In genomic region chr7:115645272-115645970, GRCm38 (mm10) we compare ENCODE assay signal across 11 mouse cellular contexts.
DNase-seq lines count a peak whose midpoint lies in the region; ATAC-seq and TF ChIP-seq lines count a peak whose summit lies in the region.
"Had no signal": no experiment of that assay in that cellular context is flagged by ENCODE, and none has a peak within 500 bp of the region (broad histone marks: within the 10 kb centered on the region; RNA-seq: fewer than 3 reads in every experiment).

No protein-coding gene starts in this region.

- H3K4me3 ChIP-seq in heart, embryonic 10.5 days, result no peak overlapping the region
- H3K4me3 ChIP-seq in embryonic facial prominence, embryonic 11.5 days (ENCODE audit: low read depth, low read length), result no peak overlapping the region
- H3K4me3 ChIP-seq in midbrain, postnatal 0 days (ENCODE audit: low read depth, low read length), result no peak overlapping the region

- H3K4me1 ChIP-seq in heart, embryonic 10.5 days, result peaks cover 17% of the 10 kb centered on the region
- peaks cover 5% of the 10 kb centered on the region for H3K4me1 ChIP-seq in embryonic facial prominence, embryonic 11.5 days (ENCODE audit: control insufficient read depth, insufficient read depth, low read length)
- H3K4me1 ChIP-seq in midbrain, postnatal 0 days (ENCODE audit: insufficient read depth, low read length), result 0 out of 2 replicates have a peak, but pooled peaks cover 3% of the 10 kb centered on the region

- no peak overlapping the region for H3K9ac ChIP-seq in embryonic facial prominence, embryonic 11.5 days (replicated peaks; ENCODE audit: low read length)
- H3K9ac ChIP-seq in midbrain, postnatal 0 days (replicated peaks; ENCODE audit: low read length, poor library complexity, severe bottlenecking), result no peak overlapping the region

- no peak for TF ChIP-seq CTCF in midbrain, postnatal 0 days (IDR thresholded peaks at IDR 0.05)

- no peak for DNase-seq in heart, embryonic 10.5 days (ENCODE audit: low spot score)
- no peak for DNase-seq in heart, adult 18-20 months
- peak; percentile 86 for DNase-seq in embryonic facial prominence, embryonic 11.5 days (ENCODE audit: low spot score)
- peak; percentile 82 for DNase-seq in hindlimb bud, embryonic 11.5 days (ENCODE audit: extremely low spot score, low read depth, low spot score)
- DNase-seq in midbrain, postnatal 0 days (ENCODE audit: low spot score), result no peak
- no peak for DNase-seq in ovary, postnatal 10 days (ENCODE audit: low spot score)
- DNase-seq in ovary, adult 18-20 months (ENCODE audit: low spot score), result no peak
- DNase-seq: adrenal gland, postnatal 25 days; cerebellum, adult 11-12 months; lung, postnatal 36 days had no signal

- 84% methylated on average over 1 of the region's 1 CpGs for WGBS in heart, embryonic 10.5 days
- 25% methylated on average over 1 of the region's 1 CpGs for WGBS in embryonic facial prominence, embryonic 11.5 days
- WGBS in midbrain, postnatal 0 days, result 47% methylated on average over 1 of the region's 1 CpGs

- H3K36me3 ChIP-seq in heart, embryonic 10.5 days, result no peaks in the 10 kb centered on the region
- no peaks in the 10 kb centered on the region for H3K36me3 ChIP-seq in embryonic facial prominence, embryonic 11.5 days (replicated peaks; ENCODE audit: control insufficient read depth, insufficient read depth, low read depth, low read length)
- no peaks in the 10 kb centered on the region for H3K36me3 ChIP-seq in midbrain, postnatal 0 days (ENCODE audit: insufficient read depth, low read length)

- ATAC-seq in embryonic facial prominence, embryonic 11.5 days (replicated peaks; ENCODE audit: insufficient number of reproducible peaks, low FRiP score, low TSS enrichment, low read depth), result peak; percentile 88
- no peak for ATAC-seq in midbrain, postnatal 0 days (ENCODE audit: low FRiP score)
- no peak for ATAC-seq in activated CD4-positive, CD25-positive, alpha-beta regulatory T cell, adult 4 months

- 0 out of 2 replicates have a peak overlapping the region, but pooled peaks have one; percentile 16 for H3K27ac ChIP-seq in heart, embryonic 10.5 days
- no peak overlapping the region for H3K27ac ChIP-seq in embryonic facial prominence, embryonic 11.5 days (replicated peaks; ENCODE audit: low read depth, low read length)
- 0 out of 2 replicates have a peak overlapping the region, but pooled peaks have one; percentile 0 for H3K27ac ChIP-seq in midbrain, postnatal 0 days (ENCODE audit: low read depth, low read length)

- no peaks in the 10 kb centered on the region for H3K9me3 ChIP-seq in heart, embryonic 10.5 days
- no peaks in the 10 kb centered on the region for H3K9me3 ChIP-seq in embryonic facial prominence, embryonic 11.5 days (replicated peaks; ENCODE audit: control insufficient read depth, low read length)
- H3K9me3 ChIP-seq in midbrain, postnatal 0 days (ENCODE audit: low read length), result no peaks in the 10 kb centered on the region

- H3K4me2 ChIP-seq in embryonic facial prominence, embryonic 11.5 days (ENCODE audit: low read depth, low read length), result no peak overlapping the region
- no peak overlapping the region for H3K4me2 ChIP-seq in midbrain, postnatal 0 days (ENCODE audit: low read depth, low read length, poor library complexity, severe bottlenecking)

- no peaks in the 10 kb centered on the region for H3K27me3 ChIP-seq in heart, embryonic 10.5 days (ENCODE audit: insufficient read depth, poor library complexity, severe bottlenecking)
- no peaks in the 10 kb centered on the region for H3K27me3 ChIP-seq in embryonic facial prominence, embryonic 11.5 days (ENCODE audit: control insufficient read depth, insufficient read depth, low read length)
- no peaks in the 10 kb centered on the region; the same call in 1 of the 2 replicates for H3K27me3 ChIP-seq in midbrain, postnatal 0 days (ENCODE audit: insufficient read depth, low read length)

Comparison
In these comparisons a context has a peak if more than half of its experiments do, and no peak if none do; other contexts are left out.
1. DNase-seq: peak in embryonic facial prominence, embryonic 11.5 days (single experiment) and hindlimb bud, embryonic 11.5 days (single experiment); none in heart, embryonic 10.5 days (single experiment), heart, adult 18-20 months (0 of 2), midbrain, postnatal 0 days (single experiment), ovary, postnatal 10 days (single experiment) and ovary, adult 18-20 months (single experiment).